Comparison of ENCODE assay signal across 9 mouse cellular contexts in genomic region chr14:55713007-55713728, GRCm38 (mm10). TPM values are rescaled to one million over a fixed set of nuclear protein-coding genes. Genes with fewer than 3 reads are reported as not detected.
A peak's percentile ranks its signal among the peaks of the same experiment; 100 is the strongest.
DNase-seq lines count a peak whose midpoint lies in the region; ATAC-seq lines count a peak whose summit lies in the region.
"Had no signal": no experiment of that assay in that cellular context is flagged by ENCODE, and none has a peak within 500 bp of the region (broad histone marks: within the 10 kb centered on the region; RNA-seq: fewer than 3 reads in every experiment).

No protein-coding gene starts in this region.

- intact Hi-C loops in left cerebral cortex, postnatal 36 days (cut with DNase I), result no loop called here

- H3K27ac ChIP-seq in liver, embryonic 13.5 days, result no peak overlapping the region
- H3K27ac ChIP-seq: macrophage had no signal

- peak overlapping the region; percentile 49; the same call in 1 of the 2 replicates for H3K9ac ChIP-seq in liver, embryonic 13.5 days

- H3K9me3 ChIP-seq in erythroblast, embryonic 14.5 days (ENCODE audit: control insufficient read depth, low read length), result no peaks in the 10 kb centered on the region
- H3K9me3 ChIP-seq in liver, embryonic 13.5 days (replicated peaks), result no peaks in the 10 kb centered on the region

- peak overlapping the region; percentile 68 for H3K4me2 ChIP-seq in liver, embryonic 13.5 days

- no peak for ATAC-seq in erythroblast, adult 5-6 weeks (replicated peaks; ENCODE audit: low FRiP score, poor library complexity, severe bottlenecking)
- ATAC-seq in common myeloid progenitor, adult 5-6 weeks (replicated peaks; ENCODE audit: low read depth, poor library complexity, severe bottlenecking), result peak; percentile 90
- peak; percentile 68 for ATAC-seq in liver, embryonic 13.5 days (ENCODE audit: low read depth)

- H3K27me3 ChIP-seq in erythroblast, embryonic 14.5 days (ENCODE audit: control insufficient read depth), result peaks cover 9% of the 10 kb centered on the region
- peaks cover 11% of the 10 kb centered on the region for H3K27me3 ChIP-seq in liver, embryonic 13.5 days

- H3K4me3 ChIP-seq in erythroblast, embryonic 14.5 days (replicated peaks), result peak overlapping the region; percentile 25
- H3K4me3 ChIP-seq in liver, embryonic 13.5 days (replicated peaks), result peak overlapping the region; percentile 42

- peak; percentile 22 for DNase-seq in induced T-regulatory cell, adult 2 months (ENCODE audit: low read depth)
- DNase-seq in liver, embryonic 13.5 days, result peak; percentile 31
- peak; percentile 15 to 67 for DNase-seq in urinary bladder, postnatal 36 days (ENCODE audit: low spot score in 2 of 2)
- DNase-seq in right cerebral cortex, adult 18-20 months, result no peak
- no peak for DNase-seq in left cerebral cortex, postnatal 36 days (ENCODE audit: low spot score in 2 of 2)

- WGBS in liver, embryonic 13.5 days (ENCODE audit: insufficient replicate concordance), result 13% methylated on average over 25 of the region's 25 CpGs

- H3K36me3 ChIP-seq in erythroblast, embryonic 14.5 days (ENCODE audit: control insufficient read depth), result peaks cover 16% of the 10 kb centered on the region
- peaks cover 17% of the 10 kb centered on the region; the same call in 1 of the 2 replicates for H3K36me3 ChIP-seq in liver, embryonic 13.5 days

- H3K4me1 ChIP-seq in erythroblast, embryonic 14.5 days (ENCODE audit: control insufficient read depth), result peaks cover 20% of the 10 kb centered on the region
- H3K4me1 ChIP-seq in liver, embryonic 13.5 days (replicated peaks), result peaks cover 39% of the 10 kb centered on the region

RNA-seq across cellular contexts. Expression of gene Tgm1, which starts 0.6 kb away (rescaled TPM):
- 0.03 and 0.05 TPM in 2 replicates for polyA plus RNA-seq in erythroblast, embryonic 14.5 days (2012)
- 0.96 TPM in 1 of 2 replicates, not detected in the other for total RNA-seq in erythroblast, adult 5-6 weeks (2015; ENCODE audit: low replicate concordance)
- total RNA-seq in erythroblast, adult 5-6 weeks (2017; ENCODE audit: low replicate concordance), result 0.14 and 0.85 TPM in 2 replicates
- total RNA-seq in common myeloid progenitor, adult 5-6 weeks (2017), result 1.9 and 2.8 TPM in 2 replicates
- polyA plus RNA-seq in liver, embryonic 13.5 days (2015; fragmentation: Nextera tagmentation; extraction: Ambion mirVana), result 1.5 and 2.0 TPM in 2 replicates
- not detected for total RNA-seq in left cerebral cortex, postnatal 36 days (2021)

RNA-seq across cellular contexts. Expression of gene Rabggta, which starts 8.9 kb away (rescaled TPM):
- 0.28 and 0.46 TPM in 2 replicates for polyA plus RNA-seq in erythroblast, embryonic 14.5 days (2012)
- total RNA-seq in erythroblast, adult 5-6 weeks (2015; ENCODE audit: low replicate concordance), result 2.3 and 5.4 TPM in 2 replicates
- total RNA-seq in erythroblast, adult 5-6 weeks (2017; ENCODE audit: low replicate concordance), result 2.1 and 2.2 TPM in 2 replicates
- total RNA-seq in common myeloid progenitor, adult 5-6 weeks (2017), result 11.6 and 15.0 TPM in 2 replicates
- 12.9 and 14.7 TPM in 2 replicates for polyA plus RNA-seq in liver, embryonic 13.5 days (2015; fragmentation: Nextera tagmentation; extraction: Ambion mirVana)
- 10 to 100 TPM; 50.6 to 50.9 TPM for total RNA-seq in left cerebral cortex, postnatal 36 days (2021)

RNA-seq across cellular contexts. Expression of gene Tinf2, which starts 31.5 kb away (rescaled TPM):
- polyA plus RNA-seq in erythroblast, embryonic 14.5 days (2012), result 3.6 and 4.0 TPM in 2 replicates
- total RNA-seq in erythroblast, adult 5-6 weeks (2015; ENCODE audit: low replicate concordance), result 7.7 and 10.2 TPM in 2 replicates
- total RNA-seq in erythroblast, adult 5-6 weeks (2017; ENCODE audit: low replicate concordance), result 12.9 and 13.1 TPM in 2 replicates
- 20.9 and 24.1 TPM in 2 replicates for total RNA-seq in common myeloid progenitor, adult 5-6 weeks (2017)
- 21.1 and 26.3 TPM in 2 replicates for polyA plus RNA-seq in liver, embryonic 13.5 days (2015; fragmentation: Nextera tagmentation; extraction: Ambion mirVana)
- total RNA-seq in left cerebral cortex, postnatal 36 days (2021), result 10 to 100 TPM; 15.2 to 16.9 TPM

RNA-seq across cellular contexts. Expression of gene Dhrs1, which starts 32.3 kb away (rescaled TPM):
- polyA plus RNA-seq in erythroblast, embryonic 14.5 days (2012), result 0.64 TPM in 1 of 2 replicates, not detected in the other
- 22.4 and 27.1 TPM in 2 replicates for total RNA-seq in erythroblast, adult 5-6 weeks (2015; ENCODE audit: low replicate concordance)
- 3.9 and 14.9 TPM in 2 replicates for total RNA-seq in erythroblast, adult 5-6 weeks (2017; ENCODE audit: low replicate concordance)
- 8.3 and 23.9 TPM in 2 replicates for total RNA-seq in common myeloid progenitor, adult 5-6 weeks (2017)
- 36.1 and 36.4 TPM in 2 replicates for polyA plus RNA-seq in liver, embryonic 13.5 days (2015; fragmentation: Nextera tagmentation; extraction: Ambion mirVana)
- total RNA-seq in left cerebral cortex, postnatal 36 days (2021), result 10 to 100 TPM; 78.5 to 83.9 TPM

RNA-seq across cellular contexts. Expression of gene Nop9, which starts 32.3 kb away (rescaled TPM):
- 1.1 and 1.5 TPM in 2 replicates for polyA plus RNA-seq in erythroblast, embryonic 14.5 days (2012)
- total RNA-seq in erythroblast, adult 5-6 weeks (2015; ENCODE audit: low replicate concordance), result 6.5 and 11.3 TPM in 2 replicates
- 3.7 and 3.9 TPM in 2 replicates for total RNA-seq in erythroblast, adult 5-6 weeks (2017; ENCODE audit: low replicate concordance)
- total RNA-seq in common myeloid progenitor, adult 5-6 weeks (2017), result 21.4 and 22.7 TPM in 2 replicates
- 41.9 and 42.8 TPM in 2 replicates for polyA plus RNA-seq in liver, embryonic 13.5 days (2015; fragmentation: Nextera tagmentation; extraction: Ambion mirVana)
- 10 to 100 TPM; 10.5 to 12.5 TPM for total RNA-seq in left cerebral cortex, postnatal 36 days (2021)

Comparison
In these comparisons a context has a peak if more than half of its experiments do, and no peak if none do; other contexts are left out.
1. DNase-seq: peak in induced T-regulatory cell, adult 2 months (single experiment), liver, embryonic 13.5 days (single experiment) and urinary bladder, postnatal 36 days (2 of 2); none in right cerebral cortex, adult 18-20 months (single experiment) and left cerebral cortex, postnatal 36 days (0 of 2).